Mouse (Mus musculus) small intestine, adult 2 months (tissue): ENCODE data around the gene Olfr284.

ENCODE experiments used
- CTCF ChIP-seq: fragments of 200-500 bp; IDR thresholded peaks from 2 replicates; pipeline ENCODE4 v1.5.1; 2012; ENCODE audit warnings: low read depth, mild to moderate bottlenecking, control low read depth, inconsistent platforms, low read length, moderate library complexity, mixed read lengths; ENCODE audit not compliant: insufficient replicate concordance, insufficient read length; ENCODE audit errors: extremely low read depth
- POLR2A ChIP-seq: fragments of 200-500 bp; IDR thresholded peaks from 2 replicates; pipeline ENCODE4 v1.6.1; 2012; ENCODE audit warnings: low read depth, mild to moderate bottlenecking, control low read depth, inconsistent platforms, low read length, moderate library complexity

DNA sequence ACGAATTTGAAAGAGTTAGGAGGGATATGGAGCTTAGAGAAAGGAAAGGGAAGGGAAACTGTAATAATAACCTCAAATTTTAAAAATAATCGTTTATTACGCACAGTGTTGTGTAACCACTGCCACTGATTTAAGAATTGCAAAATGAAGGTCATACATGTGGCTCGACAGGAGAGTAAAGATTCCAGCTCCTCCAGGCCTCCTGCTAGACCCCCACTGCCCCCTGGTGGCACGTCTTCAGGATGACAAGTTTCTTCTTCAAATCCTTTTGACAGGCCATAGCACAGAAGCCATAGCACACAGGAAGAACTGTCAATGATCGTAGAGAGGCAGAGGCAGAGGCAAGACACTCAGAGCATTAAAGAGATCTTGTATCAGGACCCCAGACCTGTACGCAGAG lies 49.0 kb upstream of the Olfr284 start:
- TF ChIP-seq CTCF (peak; percentile 69; the same call in 1 of the 2 replicates), POLR2A (no peak)
